Mouse (Mus musculus) heart, adult 8-10 months (tissue): Measurements from ENCODE around the gene Cblc. TPM values are rescaled to one million over a fixed set of nuclear protein-coding genes. Genes with fewer than 3 reads are reported as not detected.

Source experiments
- DNase-seq: peaks from one replicate; pipeline ENCODE4 v3.0.0; 2022; ENCODE audit warnings: low spot score
- total RNA-seq, 4 experiments: library from RNA; stranded (reverse); gene quantifications; 2 replicates each; pipeline ENCODE4 v1.2.4; 2022

Cblc gene
- total RNA-seq, 4 experiments from 2014 or later: 0.37 to 0.76 TPM; not detected in 2

- DNase-seq: peak; percentile 86
Measured at GRCm38 (mm10) chr7:19783630-19784029, 13.0 kb downstream of the Cblc start.

GRCm38 (mm10) chr7:19782645-19783044 lies 14.0 kb downstream of the Cblc start:
- no peak for DNase-seq

- no peak for DNase-seq
Measured at GRCm38 (mm10) chr7:19781741-19782140, 14.9 kb downstream of the Cblc start.

GRCm38 (mm10) chr7:19779903-19780302 lies 16.7 kb downstream of the Cblc start:
- no peak for DNase-seq

GRCm38 (mm10) chr7:19778645-19779044 lies 18.0 kb downstream of the Cblc start:
- no peak for DNase-seq

- DNase-seq: peak; percentile 61
Measured at GRCm38 (mm10) chr7:19777049-19777723, 19.4 kb downstream of the Cblc start.

GRCm38 (mm10) chr7:19771682-19772081 lies 24.9 kb downstream of the Cblc start:
- no peak for DNase-seq

GRCm38 (mm10) chr7:19770984-19771391 lies 25.6 kb downstream of the Cblc start, which contains the start of gene Bcam:
TSS of gene Bcam (minus strand) at chr7:19771016.
- no peak for DNase-seq

GRCm38 (mm10) chr7:19770375-19770754 lies 26.2 kb downstream of the Cblc start:
- peak; percentile 87 for DNase-seq

- DNase-seq: no peak
Measured at GRCm38 (mm10) chr7:19769434-19770374, 26.9 kb downstream of the Cblc start.

- no peak for DNase-seq
Measured at GRCm38 (mm10) chr7:19769001-19769400, 27.6 kb downstream of the Cblc start.

GRCm38 (mm10) chr7:19768251-19768650 lies 28.4 kb downstream of the Cblc start:
- no peak for DNase-seq

- no peak for DNase-seq
Measured at GRCm38 (mm10) chr7:19764581-19764980, 32.0 kb downstream of the Cblc start.

- DNase-seq: no peak
Measured at GRCm38 (mm10) chr7:19763829-19764477, 32.7 kb downstream of the Cblc start.

- DNase-seq: no peak
Measured at GRCm38 (mm10) chr7:19762283-19762682, 34.3 kb downstream of the Cblc start.

GRCm38 (mm10) chr7:19760021-19760420 lies 36.6 kb downstream of the Cblc start:
- DNase-seq: no peak

- no peak for DNase-seq
Measured at GRCm38 (mm10) chr7:19758623-19759022, 38.0 kb downstream of the Cblc start.

GRCm38 (mm10) chr7:19755851-19756786 lies 40.5 kb downstream of the Cblc start:
- peak; percentile 89 for DNase-seq

- no peak for DNase-seq
Measured at GRCm38 (mm10) chr7:19755008-19755407, 41.6 kb downstream of the Cblc start.

- no peak for DNase-seq
Measured at GRCm38 (mm10) chr7:19754065-19754464, 42.5 kb downstream of the Cblc start.

GRCm38 (mm10) chr7:19753587-19753986 lies 43.0 kb downstream of the Cblc start:
- peak; percentile 56 for DNase-seq
